Mouse (Mus musculus) heart, adult 2 months (tissue): Measurements from ENCODE around the gene Ptprn. TPM values are rescaled to one million over a fixed set of nuclear protein-coding genes. Genes with fewer than 3 reads are reported as not detected.

Experiments
- DNase-seq, 2 experiments: peaks; one replicate each; pipeline ENCODE4 v3.0.0; 2021
- H3K27ac ChIP-seq: fragments of 200-600 bp; 2 replicates; pipeline ENCODE4 v1.8.1; 2022
- H3K27me3 ChIP-seq: fragments of 200-500 bp; 2 replicates; pipeline ENCODE4 v1.6.1; 2012; ENCODE audit warnings: mild to moderate bottlenecking, low read length, inconsistent platforms, mixed read lengths; ENCODE audit not compliant: control insufficient read depth, insufficient read depth
- H3K36me3 ChIP-seq: fragments of 200-500 bp; 2 replicates; pipeline ENCODE4 v1.6.1; 2012; ENCODE audit warnings: low read length, inconsistent platforms; ENCODE audit not compliant: control insufficient read depth, insufficient read depth
- H3K4me1 ChIP-seq: fragments of 200-500 bp; 2 replicates; pipeline ENCODE4 v1.6.1; 2011; ENCODE audit warnings: low read length; ENCODE audit not compliant: control insufficient read depth, insufficient read depth
- H3K4me3 ChIP-seq: fragments of 200-600 bp; 2 replicates; pipeline ENCODE4 v1.8.1; 2022
- H3K79me2 ChIP-seq: fragments of 200-500 bp; replicated peaks from 2 replicates; pipeline ENCODE4 v1.6.1; 2012; ENCODE audit warnings: mild to moderate bottlenecking, inconsistent platforms, low read length, moderate library complexity, mixed read lengths; ENCODE audit not compliant: control insufficient read depth, insufficient read depth
- H3K9ac ChIP-seq: fragments of 200-500 bp; 2 replicates; pipeline ENCODE4 v1.6.1; 2012; ENCODE audit warnings: low read depth, mild to moderate bottlenecking, control low read depth, inconsistent platforms, low read length, mixed read lengths
- CTCF ChIP-seq: fragments of 200-600 bp; IDR thresholded peaks from 2 replicates; pipeline ENCODE4 v1.8.1; 2022; ENCODE audit warnings: antibody characterized with exemption, mild to moderate bottlenecking, moderate library complexity
- EP300 ChIP-seq: fragments of 200-500 bp; IDR thresholded peaks from 2 replicates; pipeline ENCODE4 v1.6.1; 2011; ENCODE audit warnings: low read depth, low read length, control low read depth; ENCODE audit not compliant: insufficient read depth
- POLR2A ChIP-seq: fragments of 200-500 bp; IDR thresholded peaks from 2 replicates; pipeline ENCODE4 v1.6.1; 2011; ENCODE audit warnings: mild to moderate bottlenecking, low read depth, low read length, control low read depth; ENCODE audit not compliant: insufficient read depth
- WGBS: fragments of 180-500 bp; shearing (Covaris S2); methylation state at CpG from one replicate; pipeline ENCODE4 v1.1.7; 2018; 5-methylcytosine and 5-hydroxymethylcytosine counted together
- intact Hi-C: fragments of 180-260 bp; cut with DNase I; formaldehyde crosslinking; loops from one replicate; pipeline ENCODE4 v1.15.1; 2025
- microRNA-seq, 2 experiments: library from miRNA; unstranded; fragments of <30 nt; microRNA quantifications; one replicate each; pipeline ENCODE4 v1.2.0; 2021
- polyA plus RNA-seq: library from polyadenylated mRNA; depleted of rRNA; stranded (reverse); fragments of >200 nt; gene quantifications from 2 replicates; pipeline ENCODE4 v1.2.3, GENCODE M21; 2012; rRNA removed
- total RNA-seq, 2 experiments: library from RNA; stranded (reverse); gene quantifications; 2 replicates each; pipeline ENCODE4 v1.2.3; 2021

The Ptprn gene
- total and polyA plus RNA-seq, 3 experiments = 1.1 to 3.2 (median 1.8) TPM

DNA sequence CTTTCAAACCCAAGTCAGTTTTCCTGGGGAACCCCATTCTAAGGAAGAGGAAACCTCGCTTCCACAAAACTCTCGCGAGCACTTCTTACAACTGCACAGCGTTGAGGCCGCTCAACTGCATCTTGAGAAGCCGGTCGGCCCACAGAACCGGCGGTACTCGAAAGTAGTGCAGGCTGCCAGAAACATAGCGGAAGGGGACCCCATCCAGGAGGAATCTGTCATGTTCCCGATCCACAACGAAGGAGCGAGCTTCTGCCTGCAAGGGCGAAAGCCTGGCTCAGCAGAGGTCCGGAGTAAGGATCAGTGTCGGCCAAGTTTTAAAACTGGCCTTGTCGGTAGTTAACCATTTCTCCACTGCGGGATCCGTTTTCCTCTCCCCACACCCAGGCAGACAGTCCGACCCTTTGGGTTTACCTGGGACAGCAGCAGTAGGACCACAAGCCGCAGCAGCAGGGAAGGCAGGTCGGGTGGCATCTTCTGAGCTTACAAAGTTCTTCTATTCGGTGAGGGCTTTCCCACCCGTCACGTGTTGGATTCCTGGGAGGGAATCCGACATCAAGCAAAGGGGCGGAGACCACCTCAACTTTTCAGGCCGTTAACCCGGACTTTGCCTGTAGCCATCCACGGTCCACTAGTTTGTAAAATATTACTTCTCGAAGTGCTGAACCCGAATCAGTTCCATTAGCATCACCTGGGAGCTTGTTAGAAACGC is 55.2 kb downstream of the Ptprn start:
- Histone ChIP-seq H3K27me3 (no peaks in the 10 kb centered on the region), H3K9ac (peak overlapping the region; percentile 28), H3K4me3 (peak overlapping the region; percentile 39), H3K4me1 (peaks cover 8% of the 10 kb centered on the region), H3K27ac (peak overlapping the region; percentile 60), H3K79me2 (no peaks in the 10 kb centered on the region; the same call in 1 of the 2 replicates), H3K36me3 (peaks cover 9% of the 10 kb centered on the region)
- DNase-seq = peak; percentile 49 to 55
- WGBS = 16% methylated on average over 34 of the region's 34 CpGs
- intact Hi-C loops = no loop called here
- TF ChIP-seq POLR2A = 0 out of 2 replicates have a peak, but pooled peaks have one; percentile 26
- TF ChIP-seq CTCF = no peak
- no peak for TF ChIP-seq EP300

DNA sequence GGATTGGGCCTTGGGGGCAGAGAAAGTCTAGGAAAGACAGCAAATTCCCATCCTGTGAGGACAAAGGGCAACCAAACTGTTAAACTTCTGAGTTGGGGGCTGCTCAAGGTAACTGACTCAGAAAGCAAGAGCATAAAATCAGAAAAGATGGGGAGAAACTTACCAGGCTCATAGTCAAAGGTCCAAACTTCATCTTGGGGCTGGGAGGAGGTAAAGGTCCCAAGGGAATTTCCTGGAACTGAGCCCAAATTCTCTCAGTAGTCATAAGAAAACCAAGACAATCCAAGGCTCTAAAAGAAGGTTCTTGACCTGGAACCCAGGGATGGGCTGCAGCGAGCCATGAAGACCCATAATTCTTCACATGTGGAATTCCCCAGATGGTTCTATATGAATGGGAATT is 63.1 kb downstream of the Ptprn start:
- H3K27ac ChIP-seq = no peak overlapping the region
- no peak overlapping the region for H3K4me3 ChIP-seq
- no peak for DNase-seq
- H3K27me3 ChIP-seq = no peaks in the 10 kb centered on the region
- H3K4me1 ChIP-seq = no peaks in the 10 kb centered on the region
- no peak overlapping the region for H3K9ac ChIP-seq
- TF ChIP-seq EP300 (no peak), CTCF (no peak), POLR2A (no peak)
- intact Hi-C loops = no loop called here
- H3K36me3 ChIP-seq = no peaks in the 10 kb centered on the region
- H3K79me2 ChIP-seq = no peaks in the 10 kb centered on the region
- 81% methylated on average over 1 of the region's 1 CpGs for WGBS

Small RNA genes within 50 kb of the gene (microRNA-seq; reads per million reads assigned to microRNA genes)
- gene Gm27943 = 0 reads per million in 2 experiments

Other genes starting within 250 kb of the Ptprn start
- gene Nhej1, start 139.3 kb downstream of the Ptprn start, total RNA-seq = 1 to 10 TPM; 3.6 to 4.7 TPM
- 3.9 and 4.0 TPM in 2 replicates for gene Nhej1, start 139.3 kb downstream of the Ptprn start, polyA plus RNA-seq
- gene Slc23a3, start 130.6 kb downstream of the Ptprn start, total RNA-seq = 1 to 10 TPM in 1 of 2 experiments, under 1 TPM in 1; 0.34 to 1.0 TPM
- 1.7 and 1.8 TPM in 2 replicates for gene Slc23a3, start 130.6 kb downstream of the Ptprn start, polyA plus RNA-seq
- 10 to 100 TPM; 20.7 to 21.8 TPM for gene Cnppd1, start 121.8 kb downstream of the Ptprn start, total RNA-seq
- 25.7 and 26.3 TPM in 2 replicates for gene Cnppd1, start 121.8 kb downstream of the Ptprn start, polyA plus RNA-seq
- gene Retreg2, start 121.7 kb downstream of the Ptprn start, total RNA-seq = 10 to 100 TPM; 20.3 to 20.5 TPM
- gene Retreg2, start 121.7 kb downstream of the Ptprn start, polyA plus RNA-seq = 35.7 and 51.7 TPM in 2 replicates
- 10 to 100 TPM; 13.2 to 17.4 TPM for gene Zfand2b, start 95.9 kb downstream of the Ptprn start, total RNA-seq
- 31.4 and 34.9 TPM in 2 replicates for gene Zfand2b, start 95.9 kb downstream of the Ptprn start, polyA plus RNA-seq
- 10 to 100 TPM; 26.6 to 29.1 TPM for gene Abcb6, start 84.1 kb downstream of the Ptprn start, total RNA-seq
- gene Abcb6, start 84.1 kb downstream of the Ptprn start, polyA plus RNA-seq = 25.2 and 30.3 TPM in 2 replicates
- gene Ankzf1, start 72.4 kb downstream of the Ptprn start, total RNA-seq = 10 to 100 TPM in 1 of 2 experiments, 1 to 10 TPM in 1; 8.7 to 11.2 TPM
- 15.1 and 18.9 TPM in 2 replicates for gene Ankzf1, start 72.4 kb downstream of the Ptprn start, polyA plus RNA-seq
- gene Atg9a, start 72.3 kb downstream of the Ptprn start, total RNA-seq = 10 to 100 TPM; 63.8 to 73.5 TPM
- gene Atg9a, start 72.3 kb downstream of the Ptprn start, polyA plus RNA-seq = 93.0 and 109 TPM in 2 replicates
- 1 to 10 TPM; 3.2 to 3.8 TPM for gene Glb1l, start 53.7 kb downstream of the Ptprn start, total RNA-seq
- 4.9 and 8.5 TPM in 2 replicates for gene Glb1l, start 53.7 kb downstream of the Ptprn start, polyA plus RNA-seq
- 10 to 100 TPM; 42.4 to 42.5 TPM for gene Stk16, start 53.7 kb downstream of the Ptprn start, total RNA-seq
- gene Stk16, start 53.7 kb downstream of the Ptprn start, polyA plus RNA-seq = 68.3 and 82.0 TPM in 2 replicates
- 100 to 1,000 TPM; 973 to 976 TPM for gene Tuba4a, start 44.6 kb downstream of the Ptprn start, total RNA-seq
- 781 and 842 TPM in 2 replicates for gene Tuba4a, start 44.6 kb downstream of the Ptprn start, polyA plus RNA-seq
- gene A630095N17Rik, start 32.4 kb downstream of the Ptprn start, total RNA-seq = not detected
- not detected in 2 replicates for gene A630095N17Rik, start 32.4 kb downstream of the Ptprn start, polyA plus RNA-seq
- 100 to 1,000 TPM; 111 to 129 TPM for gene Dnajb2, start 28.1 kb downstream of the Ptprn start, total RNA-seq
- gene Dnajb2, start 28.1 kb downstream of the Ptprn start, polyA plus RNA-seq = 67.9 and 93.3 TPM in 2 replicates
- not detected for gene Resp18, start 13.9 kb upstream of the Ptprn start, total RNA-seq
- 0.39 TPM in 1 of 2 replicates, not detected in the other for gene Resp18, start 13.9 kb upstream of the Ptprn start, polyA plus RNA-seq
- 10 to 100 TPM; 70.3 to 84.6 TPM for gene Dnpep, start 53.5 kb upstream of the Ptprn start, total RNA-seq
- gene Dnpep, start 53.5 kb upstream of the Ptprn start, polyA plus RNA-seq = 123 and 136 TPM in 2 replicates
- gene Des, start 95.8 kb upstream of the Ptprn start, total RNA-seq = 1,000 to 10,000 TPM; 1,224 to 1,521 TPM
- 719 and 781 TPM in 2 replicates for gene Des, start 95.8 kb upstream of the Ptprn start, polyA plus RNA-seq
- 100 to 1,000 TPM; 131 to 135 TPM for gene Speg, start 110.8 kb upstream of the Ptprn start, total RNA-seq
- 94.0 and 109 TPM in 2 replicates for gene Speg, start 110.8 kb upstream of the Ptprn start, polyA plus RNA-seq
- gene Gmppa, start 171.4 kb upstream of the Ptprn start, total RNA-seq = 10 to 100 TPM; 38.9 to 39.9 TPM
- gene Gmppa, start 171.4 kb upstream of the Ptprn start, polyA plus RNA-seq = 91.3 and 94.6 TPM in 2 replicates
- not detected for gene Asic4, start 185.9 kb upstream of the Ptprn start, total RNA-seq
- gene Asic4, start 185.9 kb upstream of the Ptprn start, polyA plus RNA-seq = not detected in 2 replicates
- gene Chpf, start 214.8 kb upstream of the Ptprn start, total RNA-seq = 10 to 100 TPM; 23.2 to 25.0 TPM
- 26.9 and 37.8 TPM in 2 replicates for gene Chpf, start 214.8 kb upstream of the Ptprn start, polyA plus RNA-seq
- under 1 TPM; 0.21 to 0.66 TPM for gene Tmem198, start 215.0 kb upstream of the Ptprn start, total RNA-seq
- gene Tmem198, start 215.0 kb upstream of the Ptprn start, polyA plus RNA-seq = 0.39 and 0.73 TPM in 2 replicates
- gene Obsl1, start 241.9 kb upstream of the Ptprn start, total RNA-seq = 100 to 1,000 TPM; 117 to 131 TPM
- 87.8 and 119 TPM in 2 replicates for gene Obsl1, start 241.9 kb upstream of the Ptprn start, polyA plus RNA-seq
- 1 to 10 TPM; 4.1 to 4.3 TPM for gene Inha, start 242.6 kb upstream of the Ptprn start, total RNA-seq
- 17.0 and 20.4 TPM in 2 replicates for gene Inha, start 242.6 kb upstream of the Ptprn start, polyA plus RNA-seq